Mouse (Mus musculus) bone marrow, adult 2 months (tissue): ENCODE results near the gene Prl3c1.

Source experiments
- CTCF ChIP-seq: fragments of 200-500 bp; IDR thresholded peaks from 2 replicates; pipeline ENCODE4 v1.5.1; 2011; ENCODE audit warnings: low read length, control low read depth; ENCODE audit not compliant: control insufficient read depth, insufficient read depth
- POLR2A ChIP-seq: fragments of 200-500 bp; IDR thresholded peaks from 2 replicates; pipeline ENCODE4 v1.6.1; 2011; ENCODE audit warnings: low read depth, mild to moderate bottlenecking, control low read depth, low read length, borderline replicate concordance; ENCODE audit not compliant: control insufficient read depth

DNA sequence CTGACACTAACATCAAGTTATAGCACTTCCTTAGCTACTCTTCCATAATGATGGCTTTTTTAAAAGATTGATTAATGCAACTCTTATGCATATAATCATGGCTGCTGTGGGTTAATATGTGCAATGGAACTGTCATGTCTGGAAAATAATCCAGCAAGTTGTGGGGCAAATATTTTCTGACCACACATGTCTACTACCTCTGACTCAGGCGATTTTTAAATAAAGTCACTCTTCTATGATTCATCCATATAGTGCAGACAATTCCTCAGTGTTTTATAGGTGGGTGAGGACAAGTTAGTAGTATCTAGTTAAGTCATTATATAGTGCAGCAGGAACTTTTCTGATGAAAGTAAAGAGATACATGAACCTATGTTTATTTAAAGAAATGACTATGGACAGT lies 48.2 kb upstream of the Prl3c1 start:
- TF ChIP-seq POLR2A = no peak
- TF ChIP-seq CTCF = no peak
